Mouse (Mus musculus) lung, adult 2 months (tissue): Measurements from ENCODE around the gene Zscan10.

ENCODE experiments used
- CTCF ChIP-seq: fragments of 200-500 bp; IDR thresholded peaks from 2 replicates; pipeline ENCODE4 v1.5.1; 2011; ENCODE audit warnings: mild to moderate bottlenecking, low read length, control low read depth; ENCODE audit not compliant: insufficient read depth
- POLR2A ChIP-seq: fragments of 200-500 bp; IDR thresholded peaks from 2 replicates; pipeline ENCODE4 v1.6.1; 2011; ENCODE audit warnings: low read depth, mild to moderate bottlenecking, control low read depth, low read length, borderline replicate concordance; ENCODE audit errors: extremely low read depth

DNA sequence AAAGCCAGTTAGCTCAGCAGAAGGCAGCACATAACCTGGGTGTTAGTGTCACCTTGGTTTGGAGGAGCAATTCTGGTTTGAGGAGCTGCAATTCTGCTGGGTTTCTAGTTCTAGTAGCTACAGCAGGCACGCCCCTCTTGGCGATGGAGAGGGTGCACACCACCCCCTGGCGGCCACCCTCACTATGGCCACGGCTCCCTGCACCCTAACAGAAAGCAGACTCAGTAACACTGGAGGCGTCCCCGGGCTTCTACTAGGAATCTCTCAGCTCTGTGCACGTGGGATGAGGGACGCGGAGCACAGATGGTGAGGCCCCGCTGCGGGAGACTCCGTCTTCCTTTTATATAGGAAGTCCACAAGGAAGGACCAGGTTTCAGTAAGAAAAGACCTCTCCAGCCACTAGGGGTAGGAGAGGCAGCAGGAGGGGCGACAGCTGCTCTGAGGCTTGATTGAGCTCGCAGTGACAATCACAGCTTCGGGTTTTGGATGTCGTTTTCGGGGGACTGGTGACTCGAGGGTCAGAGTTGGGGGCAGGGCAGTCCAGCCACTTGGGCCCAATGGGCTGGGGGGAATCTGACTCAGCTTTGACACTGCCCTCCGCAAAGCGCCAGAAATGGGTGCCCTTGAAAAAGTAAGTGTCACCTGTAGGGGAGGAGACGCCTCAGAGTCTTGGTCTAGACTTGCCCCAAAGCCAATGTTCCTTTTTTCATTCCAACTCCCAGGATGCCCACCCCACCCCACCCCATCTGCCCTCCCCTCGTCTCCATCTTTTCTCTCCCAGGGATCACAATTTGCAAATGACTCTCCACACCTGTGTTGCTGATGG is 29.8 kb downstream of the Zscan10 start:
- TF ChIP-seq CTCF (peak; percentile 77), POLR2A (no peak)
